Comparison of ENCODE assay signal across 9 mouse cellular contexts in genomic region chr12:111769816-111770577, GRCm38 (mm10). TPM values are rescaled to one million over a fixed set of nuclear protein-coding genes. Genes with fewer than 3 reads are reported as not detected.
DNase-seq lines count a peak whose midpoint lies in the region; ATAC-seq and TF ChIP-seq lines count a peak whose summit lies in the region.
"Had no signal": no experiment of that assay in that cellular context is flagged by ENCODE, and none has a peak within 500 bp of the region (broad histone marks: within the 10 kb centered on the region; RNA-seq: fewer than 3 reads in every experiment).

No protein-coding gene starts in this region.

- WGBS in limb, embryonic 12.5 days: 67% methylated on average over 7 of the region's 9 CpGs
- WGBS in limb, embryonic 10.5 days: 74% methylated on average over 8 of the region's 9 CpGs
- 62% methylated on average over 8 of the region's 9 CpGs for WGBS in forebrain, embryonic 16.5 days
- 50% methylated on average over 9 of the region's 9 CpGs for WGBS in midbrain, embryonic 16.5 days

- H3K9ac ChIP-seq in limb, embryonic 12.5 days (replicated peaks): no peak overlapping the region
- H3K9ac ChIP-seq in forebrain, embryonic 16.5 days (replicated peaks; ENCODE audit: low read depth, low read length): no peak overlapping the region
- H3K9ac ChIP-seq in midbrain, embryonic 16.5 days (ENCODE audit: low read depth, low read length): no peak overlapping the region

- no peaks in the 10 kb centered on the region for H3K9me3 ChIP-seq in limb, embryonic 12.5 days
- H3K9me3 ChIP-seq in limb, embryonic 10.5 days (replicated peaks): no peaks in the 10 kb centered on the region
- H3K9me3 ChIP-seq in forebrain, embryonic 16.5 days (ENCODE audit: control insufficient read depth, low read length): no peaks in the 10 kb centered on the region
- no peaks in the 10 kb centered on the region for H3K9me3 ChIP-seq in midbrain, embryonic 16.5 days (replicated peaks; ENCODE audit: control insufficient read depth, low read length, poor library complexity, severe bottlenecking)

- peaks cover 43% of the 10 kb centered on the region for H3K36me3 ChIP-seq in limb, embryonic 12.5 days
- H3K36me3 ChIP-seq in limb, embryonic 10.5 days: peaks cover 57% of the 10 kb centered on the region
- peaks cover 18% of the 10 kb centered on the region for H3K36me3 ChIP-seq in forebrain, embryonic 16.5 days (ENCODE audit: control insufficient read depth, insufficient read depth)
- peaks cover 21% of the 10 kb centered on the region for H3K36me3 ChIP-seq in midbrain, embryonic 16.5 days (ENCODE audit: control insufficient read depth, insufficient read depth, low read length)

- no peak for ATAC-seq in limb, embryonic 12.5 days (ENCODE audit: insufficient number of reproducible peaks, insufficient read depth, low FRiP score, low TSS enrichment, low read depth)
- no peak for ATAC-seq in forebrain, embryonic 16.5 days
- ATAC-seq in midbrain, embryonic 16.5 days: no peak

- peaks cover 17% of the 10 kb centered on the region for H3K4me1 ChIP-seq in limb, embryonic 12.5 days (replicated peaks)
- peaks cover 7% of the 10 kb centered on the region; the same call in 1 of the 2 replicates for H3K4me1 ChIP-seq in limb, embryonic 10.5 days
- peaks cover 31% of the 10 kb centered on the region for H3K4me1 ChIP-seq in forebrain, embryonic 16.5 days (replicated peaks; ENCODE audit: control insufficient read depth, insufficient read depth, low read length)
- H3K4me1 ChIP-seq in midbrain, embryonic 16.5 days (ENCODE audit: control insufficient read depth, insufficient read depth, low read length): peaks cover 28% of the 10 kb centered on the region

- peak overlapping the region; percentile 9; the same call in 1 of the 2 replicates for H3K4me3 ChIP-seq in gastrocnemius, adult 2 months
- H3K4me3 ChIP-seq in limb, embryonic 12.5 days (replicated peaks): no peak overlapping the region
- H3K4me3 ChIP-seq in limb, embryonic 10.5 days: no peak overlapping the region
- no peak overlapping the region for H3K4me3 ChIP-seq in forebrain, embryonic 16.5 days (replicated peaks; ENCODE audit: low read length)
- H3K4me3 ChIP-seq in midbrain, embryonic 16.5 days (ENCODE audit: low read depth, low read length): no peak overlapping the region

- TF ChIP-seq CTCF in gastrocnemius, adult 2 months (IDR thresholded peaks at IDR 0.05): no peak

- no peak overlapping the region for H3K4me2 ChIP-seq in limb, embryonic 12.5 days
- H3K4me2 ChIP-seq in forebrain, embryonic 16.5 days (ENCODE audit: low read length): no peak overlapping the region
- no peak overlapping the region for H3K4me2 ChIP-seq in midbrain, embryonic 16.5 days (ENCODE audit: low read length)

- peak overlapping the region; percentile 62 for H3K27ac ChIP-seq in gastrocnemius, adult 2 months
- 0 out of 2 replicates have a peak overlapping the region, but pooled peaks have one; percentile 41 for H3K27ac ChIP-seq in limb, embryonic 12.5 days
- H3K27ac ChIP-seq in limb, embryonic 10.5 days: no peak overlapping the region
- peak overlapping the region; percentile 71 for H3K27ac ChIP-seq in forebrain, embryonic 16.5 days (ENCODE audit: low read length)
- H3K27ac ChIP-seq in midbrain, embryonic 16.5 days (ENCODE audit: low read length): peak overlapping the region; percentile 33; the same call in 1 of the 2 replicates

- intact Hi-C loops in gastrocnemius, adult 2 months (cut with DNase I): no loop called here
- intact Hi-C loops in left cerebral cortex, postnatal 10 days (cut with DNase I): no loop called here

- H3K27me3 ChIP-seq in limb, embryonic 12.5 days: no peaks in the 10 kb centered on the region
- no peaks in the 10 kb centered on the region for H3K27me3 ChIP-seq in limb, embryonic 10.5 days (ENCODE audit: low read depth, poor library complexity, severe bottlenecking)
- no peaks in the 10 kb centered on the region for H3K27me3 ChIP-seq in forebrain, embryonic 16.5 days (replicated peaks; ENCODE audit: control insufficient read depth, insufficient read depth, low read length)
- H3K27me3 ChIP-seq in midbrain, embryonic 16.5 days (ENCODE audit: control insufficient read depth, insufficient read depth, low read depth, low read length): no peaks in the 10 kb centered on the region

- no peak for DNase-seq in gastrocnemius, adult 2 months
- no peak for DNase-seq in gastrocnemius, postnatal 10 days
- DNase-seq in limb, embryonic 10.5 days (ENCODE audit: low spot score): no peak
- no peak for DNase-seq in left cerebral cortex, postnatal 10 days (ENCODE audit: extremely low spot score in 1 of 2, low spot score in 2 of 2)
- DNase-seq in thymus, postnatal 36 days: no peak
- DNase-seq: embryo, embryonic 11 days had no signal

RNA-seq across cellular contexts. Expression of gene Klc1, which starts 11.3 kb away (rescaled TPM):
- 10 to 100 TPM; 61.5 to 75.9 TPM for total RNA-seq in gastrocnemius, adult 2 months (2021)
- total RNA-seq in gastrocnemius, postnatal 10 days (2021): 10 to 100 TPM; 81.0 to 96.2 TPM
- 114 and 121 TPM in 2 replicates for polyA plus RNA-seq in limb, embryonic 12.5 days (2016; fragmentation: Nextera tagmentation; extraction: Ambion mirVana)
- 87.5 and 98.0 TPM in 2 replicates for polyA plus RNA-seq in limb, embryonic 10.5 days (2016; fragmentation: Nextera tagmentation; extraction: Ambion mirVana)
- polyA plus RNA-seq in forebrain, embryonic 16.5 days (2015; fragmentation: Nextera tagmentation; extraction: Ambion mirVana): 460 and 493 TPM in 2 replicates
- 665 and 671 TPM in 2 replicates for polyA plus RNA-seq in midbrain, embryonic 16.5 days (2015; fragmentation: Nextera tagmentation; extraction: Ambion mirVana)
- total RNA-seq in left cerebral cortex, postnatal 10 days (2021): 100 to 1,000 TPM; 901 to 907 TPM

RNA-seq across cellular contexts. Expression of gene Xrcc3, which starts 43.7 kb away (rescaled TPM):
- under 1 TPM in 1 of 2 experiments, not detected in 1; 0.47 TPM for total RNA-seq in gastrocnemius, adult 2 months (2021)
- 1 to 10 TPM; 1.6 to 2.0 TPM for total RNA-seq in gastrocnemius, postnatal 10 days (2021)
- 8.0 and 10.2 TPM in 2 replicates for polyA plus RNA-seq in limb, embryonic 12.5 days (2016; fragmentation: Nextera tagmentation; extraction: Ambion mirVana)
- polyA plus RNA-seq in limb, embryonic 10.5 days (2016; fragmentation: Nextera tagmentation; extraction: Ambion mirVana): 21.6 and 23.9 TPM in 2 replicates
- polyA plus RNA-seq in forebrain, embryonic 16.5 days (2015; fragmentation: Nextera tagmentation; extraction: Ambion mirVana): 3.3 and 4.5 TPM in 2 replicates
- polyA plus RNA-seq in midbrain, embryonic 16.5 days (2015; fragmentation: Nextera tagmentation; extraction: Ambion mirVana): 2.0 and 2.1 TPM in 2 replicates
- 1 to 10 TPM; 3.0 to 3.2 TPM for total RNA-seq in left cerebral cortex, postnatal 10 days (2021)

RNA-seq across cellular contexts. Expression of gene Zfyve21, which starts 44.0 kb away (rescaled TPM):
- total RNA-seq in gastrocnemius, adult 2 months (2021): 10 to 100 TPM; 15.6 to 18.0 TPM
- 10 to 100 TPM; 19.6 to 21.9 TPM for total RNA-seq in gastrocnemius, postnatal 10 days (2021)
- 86.0 and 88.6 TPM in 2 replicates for polyA plus RNA-seq in limb, embryonic 12.5 days (2016; fragmentation: Nextera tagmentation; extraction: Ambion mirVana)
- polyA plus RNA-seq in limb, embryonic 10.5 days (2016; fragmentation: Nextera tagmentation; extraction: Ambion mirVana): 69.8 and 75.8 TPM in 2 replicates
- polyA plus RNA-seq in forebrain, embryonic 16.5 days (2015; fragmentation: Nextera tagmentation; extraction: Ambion mirVana): 37.6 and 40.1 TPM in 2 replicates
- polyA plus RNA-seq in midbrain, embryonic 16.5 days (2015; fragmentation: Nextera tagmentation; extraction: Ambion mirVana): 32.1 and 35.1 TPM in 2 replicates
- 10 to 100 TPM; 14.9 to 19.2 TPM for total RNA-seq in left cerebral cortex, postnatal 10 days (2021)

RNA-seq across cellular contexts. Expression of gene Apopt1, which starts 56.9 kb away (rescaled TPM):
- total RNA-seq in gastrocnemius, adult 2 months (2021): 10 to 100 TPM; 37.4 to 46.7 TPM
- 10 to 100 TPM; 34.7 to 39.5 TPM for total RNA-seq in gastrocnemius, postnatal 10 days (2021)
- 59.3 and 63.8 TPM in 2 replicates for polyA plus RNA-seq in limb, embryonic 12.5 days (2016; fragmentation: Nextera tagmentation; extraction: Ambion mirVana)
- 57.4 and 64.8 TPM in 2 replicates for polyA plus RNA-seq in limb, embryonic 10.5 days (2016; fragmentation: Nextera tagmentation; extraction: Ambion mirVana)
- polyA plus RNA-seq in forebrain, embryonic 16.5 days (2015; fragmentation: Nextera tagmentation; extraction: Ambion mirVana): 47.2 and 48.3 TPM in 2 replicates
- 52.3 and 56.8 TPM in 2 replicates for polyA plus RNA-seq in midbrain, embryonic 16.5 days (2015; fragmentation: Nextera tagmentation; extraction: Ambion mirVana)
- total RNA-seq in left cerebral cortex, postnatal 10 days (2021): 10 to 100 TPM; 37.9 to 38.6 TPM

RNA-seq across cellular contexts. Expression of gene Bag5, which starts 56.9 kb away (rescaled TPM):
- total RNA-seq in gastrocnemius, adult 2 months (2021): 10 to 100 TPM; 14.7 to 19.2 TPM
- 10 to 100 TPM; 17.5 to 21.1 TPM for total RNA-seq in gastrocnemius, postnatal 10 days (2021)
- 60.5 and 60.9 TPM in 2 replicates for polyA plus RNA-seq in limb, embryonic 12.5 days (2016; fragmentation: Nextera tagmentation; extraction: Ambion mirVana)
- 52.6 and 52.9 TPM in 2 replicates for polyA plus RNA-seq in limb, embryonic 10.5 days (2016; fragmentation: Nextera tagmentation; extraction: Ambion mirVana)
- polyA plus RNA-seq in forebrain, embryonic 16.5 days (2015; fragmentation: Nextera tagmentation; extraction: Ambion mirVana): 70.8 and 71.5 TPM in 2 replicates
- 70.4 and 71.8 TPM in 2 replicates for polyA plus RNA-seq in midbrain, embryonic 16.5 days (2015; fragmentation: Nextera tagmentation; extraction: Ambion mirVana)
- total RNA-seq in left cerebral cortex, postnatal 10 days (2021): 10 to 100 TPM; 40.6 to 43.2 TPM
